Mouse (Mus musculus) myocyte (in vitro differentiated cells): Measurements from ENCODE around the gene Zswim3. TPM values are rescaled to one million over a fixed set of nuclear protein-coding genes. Genes with fewer than 3 reads are reported as not detected.

ENCODE experiments used
- H3K27me3 ChIP-seq: one replicate; pipeline ENCODE4 v1.6.1; 2011; ENCODE audit not compliant: control insufficient read depth, insufficient read depth, insufficient read length
- H3K36me3 ChIP-seq: one replicate; pipeline ENCODE4 v1.6.1; 2011; ENCODE audit not compliant: control insufficient read depth, insufficient read depth
- H3K4me2 ChIP-seq: one replicate; pipeline ENCODE4 v1.6.1; 2011; ENCODE audit warnings: low read depth, control low read depth
- H3K4me3 ChIP-seq: one replicate; pipeline ENCODE4 v1.5.1; 2011; ENCODE audit warnings: mild to moderate bottlenecking, control low read depth, moderate library complexity
- H3K79me2 ChIP-seq: one replicate; pipeline ENCODE4 v1.6.1; 2011; ENCODE audit not compliant: control insufficient read depth, insufficient read depth
- H3ac ChIP-seq: one replicate; pipeline ENCODE4 v1.6.1; 2011; ENCODE audit not compliant: control insufficient read depth, insufficient read length
- CEBPB ChIP-seq: IDR thresholded peaks from 2 replicates; pipeline ENCODE4 v1.6.1; 2011; ENCODE audit warnings: mild to moderate bottlenecking, moderate library complexity; ENCODE audit not compliant: poor library complexity, insufficient read depth, severe bottlenecking
- E2F4 ChIP-seq: IDR thresholded peaks from one replicate; pipeline ENCODE4 v1.6.1; 2011; ENCODE audit warnings: mild to moderate bottlenecking, control low read depth, moderate library complexity; ENCODE audit not compliant: insufficient read depth
- MAX ChIP-seq: IDR thresholded peaks from one replicate; pipeline ENCODE4 v1.6.1; 2011; ENCODE audit warnings: low read depth, mild to moderate bottlenecking, control low read depth
- MYOD1 ChIP-seq, 3 experiments: IDR thresholded peaks; one replicate each; pipeline ENCODE4 v1.6.1; 2011; ENCODE audit warnings: control low read depth in 2 of 3, low read depth in 2 of 3, mild to moderate bottlenecking in 2 of 3, moderate library complexity in 1 of 3; ENCODE audit not compliant: insufficient read length in 2 of 3, control insufficient read depth in 1 of 3
- MYOG ChIP-seq, 3 experiments: IDR thresholded peaks; one replicate each; pipeline ENCODE4 v1.6.1; 2011; ENCODE audit warnings: control low read depth in 2 of 3, low read depth in 2 of 3, mild to moderate bottlenecking in 2 of 3; ENCODE audit not compliant: insufficient read length in 2 of 3, control insufficient read depth in 1 of 3, insufficient read depth in 1 of 3
- POLR2A ChIP-seq: IDR thresholded peaks from one replicate; pipeline ENCODE4 v1.6.1; 2011; ENCODE audit warnings: low read depth, mild to moderate bottlenecking, control low read depth, moderate library complexity; ENCODE audit not compliant: insufficient read length
- POLR2AphosphoS2 ChIP-seq: IDR thresholded peaks from one replicate; pipeline ENCODE4 v1.6.1; 2011; ENCODE audit warnings: low read depth, control low read depth; ENCODE audit not compliant: insufficient read length
- REST ChIP-seq: IDR thresholded peaks from one replicate; pipeline ENCODE4 v1.6.1; 2011; ENCODE audit warnings: mild to moderate bottlenecking, control low read depth, moderate library complexity; ENCODE audit not compliant: insufficient read depth, insufficient read length
- SRF ChIP-seq: IDR thresholded peaks from one replicate; pipeline ENCODE4 v1.6.1; 2011; ENCODE audit warnings: low read depth; ENCODE audit not compliant: control insufficient read depth, insufficient read length
- TCF12 ChIP-seq: IDR thresholded peaks from one replicate; pipeline ENCODE4 v1.6.1; 2011; ENCODE audit warnings: mild to moderate bottlenecking, control low read depth; ENCODE audit not compliant: poor library complexity, insufficient read depth, severe bottlenecking
- TCF3 ChIP-seq: IDR thresholded peaks from one replicate; pipeline ENCODE4 v1.6.1; 2011; ENCODE audit warnings: low read depth, control low read depth; ENCODE audit not compliant: insufficient read length
- USF1 ChIP-seq: IDR thresholded peaks from one replicate; pipeline ENCODE4 v1.6.1; 2011; ENCODE audit warnings: low read depth, mild to moderate bottlenecking, control low read depth, moderate library complexity
- polyA plus RNA-seq: library from polyadenylated mRNA; unstranded; fragments of >200 nt; fragmentation: generic; extraction: Trizol; gene quantifications from one replicate; pipeline ENCODE4 v1.2.1, GENCODE M21; 2012; ENCODE audit warnings: missing spikeins

Gene Zswim3
- polyA plus RNA-seq, 1 experiment, result 3.3 TPM

GRCm38 (mm10) chr2:164776130-164776529 lies 28.8 kb upstream of the Zswim3 start:
- Histone ChIP-seq H3K79me2 (peaks cover 8% of the 10 kb centered on the region), H3K4me2 (peak overlapping the region; percentile 60), H3K36me3 (peaks cover 5% of the 10 kb centered on the region), H3K27me3 (no peaks in the 10 kb centered on the region), H3K4me3 (peak overlapping the region; percentile 43), H3ac (no peak overlapping the region)
- TF ChIP-seq MAX, result no peak
- TF ChIP-seq MYOG (IDR thresholded peaks at IDR 0.05; ENCODE audit: control insufficient read depth in 1 of 3, insufficient read depth in 1 of 3, insufficient read length in 2 of 3, low read depth in 2 of 3), result no peak
- TF ChIP-seq TCF12, result no peak
- no peak for TF ChIP-seq POLR2A
- no peak for TF ChIP-seq POLR2AphosphoS2
- no peak for TF ChIP-seq TCF3
- TF ChIP-seq CEBPB, result no peak
- no peak for TF ChIP-seq MYOD1 (IDR thresholded peaks at IDR 0.05; ENCODE audit: control insufficient read depth in 1 of 3, insufficient read length in 2 of 3, low read depth in 2 of 3)
- no peak for TF ChIP-seq USF1
- no peak for TF ChIP-seq REST
- TF ChIP-seq SRF, result no peak
- TF ChIP-seq E2F4, result no peak

GRCm38 (mm10) chr2:164776801-164777200 lies 28.1 kb upstream of the Zswim3 start:
- Histone ChIP-seq H3K27me3 (no peaks in the 10 kb centered on the region), H3K4me2 (peak overlapping the region; percentile 60)
- TF ChIP-seq POLR2AphosphoS2 (peak; percentile 56), MAX (no peak), MYOG (IDR thresholded peaks at IDR 0.05; ENCODE audit: control insufficient read depth in 1 of 3, insufficient read depth in 1 of 3, insufficient read length in 2 of 3, low read depth in 2 of 3) (no peak)

GRCm38 (mm10) chr2:164777246-164778014 lies 27.5 kb upstream of the Zswim3 start:
- no peak overlapping the region for H3ac ChIP-seq
- TF ChIP-seq CEBPB (no peak), E2F4 (no peak), MAX (no peak), POLR2A (peak; percentile 7), MYOD1 (IDR thresholded peaks at IDR 0.05; ENCODE audit: control insufficient read depth in 1 of 3, insufficient read length in 2 of 3, low read depth in 2 of 3) (peak; percentile 47 to 90 (median 81)), POLR2AphosphoS2 (peak; percentile 37), TCF3 (no peak), REST (no peak), MYOG (IDR thresholded peaks at IDR 0.05; ENCODE audit: control insufficient read depth in 1 of 3, insufficient read depth in 1 of 3, insufficient read length in 2 of 3, low read depth in 2 of 3) (peak in 1 of 3 experiments; percentile 19)
- peaks cover 5% of the 10 kb centered on the region for H3K36me3 ChIP-seq
- H3K27me3 ChIP-seq, result no peaks in the 10 kb centered on the region
- peak overlapping the region; percentile 43 for H3K4me3 ChIP-seq
- H3K4me2 ChIP-seq, result peak overlapping the region; percentile 75
- H3K79me2 ChIP-seq, result peaks cover 8% of the 10 kb centered on the region

More at GRCm38 (mm10) chr2:164776801-164777200, 28.1 kb upstream of the Zswim3 start:
- peaks cover 5% of the 10 kb centered on the region for H3K36me3 ChIP-seq
- peaks cover 8% of the 10 kb centered on the region for H3K79me2 ChIP-seq
- peak overlapping the region; percentile 43 for H3K4me3 ChIP-seq
- H3ac ChIP-seq, result no peak overlapping the region

- peak; percentile 67 for TF ChIP-seq POLR2AphosphoS2
- TF ChIP-seq MAX, result no peak
- TF ChIP-seq POLR2A, result peak; percentile 29
- H3K4me3 ChIP-seq, result peak overlapping the region; percentile 43
- H3K4me2 ChIP-seq, result peak overlapping the region; percentile 75
- H3ac ChIP-seq, result no peak overlapping the region
- H3K27me3 ChIP-seq, result no peaks in the 10 kb centered on the region
- peaks cover 3% of the 10 kb centered on the region for H3K36me3 ChIP-seq
- peaks cover 8% of the 10 kb centered on the region for H3K79me2 ChIP-seq
Measured at GRCm38 (mm10) chr2:164778015-164778287, 26.9 kb upstream of the Zswim3 start.

- peaks cover 8% of the 10 kb centered on the region for H3K79me2 ChIP-seq
- TF ChIP-seq REST (no peak), SRF (no peak), MAX (no peak), MYOG (IDR thresholded peaks at IDR 0.05; ENCODE audit: control insufficient read depth in 1 of 3, insufficient read depth in 1 of 3, insufficient read length in 2 of 3, low read depth in 2 of 3) (peak; percentile 41 to 87 (median 79)), TCF3 (no peak), POLR2A (peak; percentile 29), TCF12 (peak; percentile 26), MYOD1 (IDR thresholded peaks at IDR 0.05; ENCODE audit: control insufficient read depth in 1 of 3, insufficient read length in 2 of 3, low read depth in 2 of 3) (peak in 2 of 3 experiments; percentile 58 to 83), POLR2AphosphoS2 (peak; percentile 54), E2F4 (no peak)
- H3K36me3 ChIP-seq, result no peaks in the 10 kb centered on the region
- H3K27me3 ChIP-seq, result no peaks in the 10 kb centered on the region
- peak overlapping the region; percentile 75 for H3K4me2 ChIP-seq
- peak overlapping the region; percentile 43 for H3K4me3 ChIP-seq
- H3ac ChIP-seq, result no peak overlapping the region
Measured at GRCm38 (mm10) chr2:164778809-164779208, 26.1 kb upstream of the Zswim3 start.
